Mouse (Mus musculus): ENCODE results near the gene Kdelc1. TPM values are rescaled to one million over a fixed set of nuclear protein-coding genes. Genes with fewer than 3 reads are reported as not detected.

Gene Kdelc1
- polyA plus RNA-seq (2012; rRNA removed), result 2.2 and 5.0 TPM in 2 replicates

DNA sequence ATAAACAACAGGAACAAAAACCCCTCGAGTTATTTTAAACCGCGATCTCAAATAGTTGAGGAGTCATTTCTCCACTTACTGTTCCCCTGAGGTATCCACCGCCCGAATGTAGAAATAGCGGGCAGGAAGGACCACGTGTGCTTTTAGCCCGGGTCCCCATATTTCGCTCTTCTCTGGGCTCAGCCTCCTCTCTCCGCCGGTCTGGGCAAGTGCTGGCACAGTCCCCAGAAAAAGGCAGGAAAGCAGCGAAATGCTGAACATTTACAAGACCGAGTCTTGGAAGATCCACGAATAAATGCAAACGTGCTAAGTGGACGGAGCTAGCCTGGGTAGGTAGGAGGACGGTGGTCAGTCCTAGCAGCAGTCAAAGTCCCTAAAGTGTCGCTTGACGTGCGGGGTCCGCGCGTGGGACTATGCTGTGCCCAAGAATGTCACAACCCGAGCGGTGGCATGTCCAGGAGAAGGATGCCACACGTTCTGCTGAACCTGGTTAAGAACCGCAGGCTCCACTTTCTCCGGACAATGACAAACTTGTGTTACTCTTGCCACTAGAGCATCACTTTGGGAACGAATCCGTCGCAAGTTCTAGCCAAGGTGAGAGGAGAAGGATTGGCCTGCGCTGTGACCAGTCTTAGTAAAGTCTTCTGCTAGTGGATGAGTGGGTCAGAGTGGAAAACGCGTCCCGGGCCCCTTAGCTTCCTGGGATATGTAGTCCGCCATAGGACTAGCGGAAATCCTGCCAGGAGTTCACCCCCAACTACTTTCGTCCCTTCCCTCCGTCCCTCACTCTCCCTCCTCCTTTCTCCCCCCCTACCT is at the start of gene Kdelc1, which contains the start of gene Bivm:
Gene Kdelc1 (minus strand): TSS at position 570 of the 816 bp plus-strand sequence.
Gene Bivm (plus strand): TSS at position 719 of the 816 bp plus-strand sequence.
- WGBS, result under 1% methylated on average over 39 of the region's 39 CpGs
- TF ChIP-seq POLR2A (IDR thresholded peaks at IDR 0.05; ENCODE audit: low read depth, low read length), result peak; percentile 8; the same call in 1 of the 2 replicates
- no peak for TF ChIP-seq CTCF (IDR thresholded peaks at IDR 0.05; ENCODE audit: extremely low read depth, insufficient read length, insufficient replicate concordance, low read depth, low read length)

DNA sequence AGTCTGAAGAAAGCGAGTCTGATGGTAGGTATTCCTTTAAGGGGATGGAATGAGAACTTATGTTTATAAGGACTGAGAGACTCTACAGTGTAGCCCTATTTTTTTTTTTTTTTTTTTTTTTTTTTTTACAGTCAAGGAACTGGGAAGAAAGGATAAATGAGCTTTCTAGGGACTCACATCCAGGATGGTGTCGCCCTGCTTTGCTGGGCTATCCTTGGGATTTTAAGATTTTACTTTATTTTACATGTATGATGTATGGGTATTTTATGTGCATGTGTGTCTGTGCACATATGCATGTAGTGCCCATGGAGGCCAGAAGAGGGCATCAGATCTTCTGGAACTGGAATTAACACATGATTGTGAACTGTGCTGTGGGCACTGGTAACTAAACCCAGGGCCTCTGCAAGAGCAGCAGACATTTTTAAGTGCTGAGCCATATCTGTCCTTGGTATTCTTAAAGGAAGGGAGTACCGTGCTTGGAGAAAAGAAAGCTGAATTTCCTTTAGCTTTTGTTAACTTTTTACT is 49.3 kb upstream of the Kdelc1 start:
- H3K4me1 ChIP-seq (ENCODE audit: control insufficient read depth, insufficient read depth, insufficient read length, low read length), result no peaks in the 10 kb centered on the region
- TF ChIP-seq CTCF (IDR thresholded peaks at IDR 0.05; ENCODE audit: extremely low read depth, insufficient read length, insufficient replicate concordance, low read depth, low read length) (no peak), POLR2A (IDR thresholded peaks at IDR 0.05; ENCODE audit: low read depth, low read length) (no peak)
- H3K36me3 ChIP-seq (ENCODE audit: control insufficient read depth, insufficient read depth, low read length), result peaks cover 31% of the 10 kb centered on the region
- WGBS, result over 99% methylated on average over 3 of the region's 3 CpGs
- H3K27me3 ChIP-seq (ENCODE audit: control insufficient read depth, insufficient read depth, low read length), result no peaks in the 10 kb centered on the region
- no peak overlapping the region for H3K4me3 ChIP-seq (ENCODE audit: low read depth, low read length)
- H3K27ac ChIP-seq (ENCODE audit: insufficient read depth, low read depth, low read length), result no peak overlapping the region

More for the DNA sequence above, at the start of gene Kdelc1, which contains the start of gene Bivm:
- Histone ChIP-seq H3K27ac (ENCODE audit: insufficient read depth, low read depth, low read length) (peak within 1 kb of the TSS; percentile 93), H3K4me1 (ENCODE audit: control insufficient read depth, insufficient read depth, insufficient read length, low read length) (no peaks in the 10 kb centered on the region; the same call in 1 of the 2 replicates), H3K36me3 (ENCODE audit: control insufficient read depth, insufficient read depth, low read length) (peaks cover 4% of the 10 kb centered on the region; the same call in 1 of the 2 replicates), H3K4me3 (ENCODE audit: low read depth, low read length) (peak within 1 kb of the TSS; percentile 80), H3K27me3 (ENCODE audit: control insufficient read depth, insufficient read depth, low read length) (no peaks in the 10 kb centered on the region)

DNA sequence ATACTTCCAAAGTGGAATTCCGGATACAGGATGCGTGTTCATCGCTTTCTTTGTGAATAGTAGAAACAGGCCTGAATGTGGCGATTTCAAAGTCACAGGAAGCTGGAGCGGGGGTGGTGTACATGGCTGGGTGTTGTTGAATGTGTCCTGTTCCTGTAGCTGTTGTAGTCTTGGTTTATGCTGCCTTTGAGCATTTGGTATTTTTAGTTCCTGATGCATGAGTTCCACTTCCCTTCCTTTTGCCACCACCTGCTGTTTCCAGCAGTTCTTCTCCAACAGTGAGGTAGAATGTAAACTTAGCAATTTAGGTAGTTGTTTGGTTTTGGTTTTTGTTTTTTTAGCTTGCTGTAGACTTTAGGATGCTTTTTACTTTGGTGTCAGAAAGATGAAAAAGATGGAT is 43.8 kb upstream of the Kdelc1 start:
- Histone ChIP-seq H3K27me3 (ENCODE audit: control insufficient read depth, insufficient read depth, low read length) (no peaks in the 10 kb centered on the region), H3K36me3 (ENCODE audit: control insufficient read depth, insufficient read depth, low read length) (peaks cover 37% of the 10 kb centered on the region), H3K27ac (ENCODE audit: insufficient read depth, low read depth, low read length) (no peak overlapping the region), H3K4me1 (ENCODE audit: control insufficient read depth, insufficient read depth, insufficient read length, low read length) (no peaks in the 10 kb centered on the region), H3K4me3 (ENCODE audit: low read depth, low read length) (no peak overlapping the region)
- 91% methylated on average over 5 of the region's 5 CpGs for WGBS
- TF ChIP-seq CTCF (IDR thresholded peaks at IDR 0.05; ENCODE audit: extremely low read depth, insufficient read length, insufficient replicate concordance, low read depth, low read length) (no peak), POLR2A (IDR thresholded peaks at IDR 0.05; ENCODE audit: low read depth, low read length) (no peak)

DNA sequence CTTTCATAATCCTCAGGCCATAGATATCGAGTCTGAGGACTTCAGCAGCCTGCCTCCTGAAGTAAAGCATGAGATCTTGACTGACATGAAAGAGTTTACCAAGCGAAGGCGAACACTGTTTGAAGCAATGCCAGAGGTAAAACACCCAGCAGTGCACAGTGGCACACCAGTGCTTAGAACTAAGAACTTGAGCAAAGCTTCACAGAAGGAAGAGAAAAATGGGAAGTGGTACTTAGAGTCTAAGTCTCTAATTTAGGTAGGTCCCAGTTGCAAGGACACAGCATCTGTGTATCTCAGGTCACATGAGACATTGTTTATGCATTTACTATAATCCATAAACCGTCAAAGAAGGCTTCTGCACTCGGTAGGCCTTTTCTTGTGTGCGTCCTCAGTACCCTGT is 43.2 kb upstream of the Kdelc1 start:
- Histone ChIP-seq H3K27me3 (ENCODE audit: control insufficient read depth, insufficient read depth, low read length) (no peaks in the 10 kb centered on the region), H3K36me3 (ENCODE audit: control insufficient read depth, insufficient read depth, low read length) (peaks cover 32% of the 10 kb centered on the region), H3K27ac (ENCODE audit: insufficient read depth, low read depth, low read length) (no peak overlapping the region), H3K4me3 (ENCODE audit: low read depth, low read length) (no peak overlapping the region), H3K4me1 (ENCODE audit: control insufficient read depth, insufficient read depth, insufficient read length, low read length) (no peaks in the 10 kb centered on the region)
- TF ChIP-seq CTCF (IDR thresholded peaks at IDR 0.05; ENCODE audit: extremely low read depth, insufficient read length, insufficient replicate concordance, low read depth, low read length) (no peak), POLR2A (IDR thresholded peaks at IDR 0.05; ENCODE audit: low read depth, low read length) (no peak)
- WGBS, result 94% methylated on average over 6 of the region's 6 CpGs

DNA sequence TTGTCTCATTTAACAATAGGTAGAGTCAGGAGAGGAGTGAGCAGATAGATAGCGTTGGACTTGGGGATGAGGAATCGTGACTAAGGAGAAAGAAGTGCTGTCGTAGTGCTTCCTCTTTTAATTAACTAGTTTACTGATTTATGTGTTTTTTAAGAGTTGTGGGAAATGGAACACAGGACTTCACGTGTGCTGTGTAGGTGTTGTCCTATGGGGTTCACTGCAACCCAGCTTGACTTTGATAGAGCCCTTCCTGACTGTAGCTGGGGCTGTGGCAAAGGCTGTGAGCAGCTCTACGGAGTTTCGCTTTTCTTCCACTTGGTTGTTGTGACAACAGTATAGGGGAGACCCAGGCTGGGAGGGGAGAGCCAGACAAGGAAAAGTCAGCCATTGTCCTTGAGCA is 39.7 kb upstream of the Kdelc1 start:
- 91% methylated on average over 6 of the region's 6 CpGs for WGBS
- Histone ChIP-seq H3K36me3 (ENCODE audit: control insufficient read depth, insufficient read depth, low read length) (peaks cover 19% of the 10 kb centered on the region), H3K27me3 (ENCODE audit: control insufficient read depth, insufficient read depth, low read length) (no peaks in the 10 kb centered on the region), H3K27ac (ENCODE audit: insufficient read depth, low read depth, low read length) (no peak overlapping the region), H3K4me3 (ENCODE audit: low read depth, low read length) (no peak overlapping the region), H3K4me1 (ENCODE audit: control insufficient read depth, insufficient read depth, insufficient read length, low read length) (no peaks in the 10 kb centered on the region)
- TF ChIP-seq POLR2A (IDR thresholded peaks at IDR 0.05; ENCODE audit: low read depth, low read length), result no peak
- no peak for TF ChIP-seq CTCF (IDR thresholded peaks at IDR 0.05; ENCODE audit: extremely low read depth, insufficient read length, insufficient replicate concordance, low read depth, low read length)

DNA sequence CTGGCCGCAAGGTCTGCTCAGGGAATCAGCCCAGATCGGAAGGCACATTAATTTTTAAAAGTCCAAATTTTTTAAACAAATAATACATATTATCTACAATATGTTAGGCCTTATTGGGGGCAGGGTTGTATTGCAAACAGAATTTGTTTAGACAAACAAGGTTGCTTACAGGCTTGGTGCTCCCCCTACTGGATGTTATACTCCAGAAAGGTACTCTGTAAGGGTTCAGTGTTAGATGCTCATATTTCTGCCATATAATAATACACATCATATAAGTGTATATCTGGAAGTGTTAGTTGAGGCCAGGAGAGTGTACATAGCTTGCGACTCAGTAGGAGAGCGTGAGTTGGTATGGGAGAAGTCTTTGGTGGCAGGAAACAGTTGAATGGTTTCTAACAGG is 36.7 kb upstream of the Kdelc1 start:
- H3K27ac ChIP-seq (ENCODE audit: insufficient read depth, low read depth, low read length), result no peak overlapping the region
- WGBS, result 91% methylated on average over 4 of the region's 4 CpGs
- no peaks in the 10 kb centered on the region for H3K27me3 ChIP-seq (ENCODE audit: control insufficient read depth, insufficient read depth, low read length)
- no peaks in the 10 kb centered on the region for H3K4me1 ChIP-seq (ENCODE audit: control insufficient read depth, insufficient read depth, insufficient read length, low read length)
- H3K36me3 ChIP-seq (ENCODE audit: control insufficient read depth, insufficient read depth, low read length), result peaks cover 5% of the 10 kb centered on the region; the same call in 1 of the 2 replicates
- H3K4me3 ChIP-seq (ENCODE audit: low read depth, low read length), result no peak overlapping the region
- TF ChIP-seq POLR2A (IDR thresholded peaks at IDR 0.05; ENCODE audit: low read depth, low read length), result no peak
- TF ChIP-seq CTCF (IDR thresholded peaks at IDR 0.05; ENCODE audit: extremely low read depth, insufficient read length, insufficient replicate concordance, low read depth, low read length), result no peak

DNA sequence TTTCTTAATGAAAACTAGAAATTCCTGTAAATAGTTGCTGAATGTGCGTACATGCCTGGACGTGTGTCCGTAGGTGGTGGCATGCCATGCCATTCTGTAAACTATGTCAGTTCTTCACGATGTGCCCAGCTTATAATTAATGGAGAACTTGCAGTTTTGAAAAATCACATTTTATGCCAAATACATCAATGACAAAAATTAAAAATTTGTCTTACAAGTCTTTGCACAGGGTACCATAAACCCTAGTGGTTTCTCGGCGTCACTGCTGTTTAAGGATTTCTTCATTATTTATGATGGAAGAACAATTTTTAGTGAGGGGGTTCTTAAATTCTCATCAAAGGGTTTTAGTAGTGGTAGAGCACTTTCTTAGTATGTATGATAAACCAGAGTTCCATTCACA is 30.1 kb upstream of the Kdelc1 start:
- H3K27me3 ChIP-seq (ENCODE audit: control insufficient read depth, insufficient read depth, low read length), result no peaks in the 10 kb centered on the region
- H3K4me1 ChIP-seq (ENCODE audit: control insufficient read depth, insufficient read depth, insufficient read length, low read length), result no peaks in the 10 kb centered on the region
- no peak overlapping the region for H3K4me3 ChIP-seq (ENCODE audit: low read depth, low read length)
- H3K36me3 ChIP-seq (ENCODE audit: control insufficient read depth, insufficient read depth, low read length), result no peaks in the 10 kb centered on the region
- WGBS, result 29% methylated on average over 6 of the region's 6 CpGs
- TF ChIP-seq POLR2A (IDR thresholded peaks at IDR 0.05; ENCODE audit: low read depth, low read length) (no peak), CTCF (IDR thresholded peaks at IDR 0.05; ENCODE audit: extremely low read depth, insufficient read length, insufficient replicate concordance, low read depth, low read length) (no peak)
- H3K27ac ChIP-seq (ENCODE audit: insufficient read depth, low read depth, low read length), result no peak overlapping the region
